Mouse (Mus musculus) heart, embryonic 10.5 days (tissue): ENCODE data around the gene Disc1. TPM values are rescaled to one million over a fixed set of nuclear protein-coding genes. Genes with fewer than 3 reads are reported as not detected.

Experiments
- DNase-seq: peaks from one replicate; pipeline ENCODE4 v3.0.0-alpha.2; 2017; ENCODE audit warnings: low spot score
- H3K27ac ChIP-seq: fragments of 300-500 bp; sonication (generic); 2 replicates; pipeline ENCODE4 v1.5.1; 2016; ENCODE audit warnings: mild to moderate bottlenecking
- H3K27me3 ChIP-seq: fragments of 300-500 bp; sonication (generic); 2 replicates; pipeline ENCODE4 v1.6.1; 2016; ENCODE audit warnings: mild to moderate bottlenecking; ENCODE audit not compliant: poor library complexity, insufficient read depth, severe bottlenecking
- H3K36me3 ChIP-seq: fragments of 300-500 bp; sonication (generic); 2 replicates; pipeline ENCODE4 v1.6.1; 2016; ENCODE audit warnings: mild to moderate bottlenecking, moderate library complexity
- H3K4me1 ChIP-seq: fragments of 300-500 bp; sonication (generic); 2 replicates; pipeline ENCODE4 v1.6.1; 2016; ENCODE audit warnings: mild to moderate bottlenecking
- H3K4me3 ChIP-seq: fragments of 300-500 bp; sonication (generic); 2 replicates; pipeline ENCODE4 v1.5.1; 2016; ENCODE audit warnings: mild to moderate bottlenecking, moderate library complexity
- H3K9me3 ChIP-seq: fragments of 300-500 bp; sonication (generic); 2 replicates; pipeline ENCODE4 v1.6.1; 2016; ENCODE audit warnings: mild to moderate bottlenecking, moderate library complexity
- whole genome bisulfite sequencing: fragments of 180-500 bp; shearing (Covaris S2); methylation state at CpG from one replicate; pipeline ENCODE4 v1.1.7; 2016; 5-methylcytosine and 5-hydroxymethylcytosine counted together
- polyA plus RNA-seq: library from polyadenylated mRNA; unstranded; fragments of >200 nt; fragmentation: Nextera tagmentation; extraction: Ambion mirVana; gene quantifications from 2 replicates; pipeline ENCODE4 v1.2.1, GENCODE M21; 2016

The Disc1 gene
- polyA plus RNA-seq, 1 experiment from 2014 or later: 2.8 TPM

DNA sequence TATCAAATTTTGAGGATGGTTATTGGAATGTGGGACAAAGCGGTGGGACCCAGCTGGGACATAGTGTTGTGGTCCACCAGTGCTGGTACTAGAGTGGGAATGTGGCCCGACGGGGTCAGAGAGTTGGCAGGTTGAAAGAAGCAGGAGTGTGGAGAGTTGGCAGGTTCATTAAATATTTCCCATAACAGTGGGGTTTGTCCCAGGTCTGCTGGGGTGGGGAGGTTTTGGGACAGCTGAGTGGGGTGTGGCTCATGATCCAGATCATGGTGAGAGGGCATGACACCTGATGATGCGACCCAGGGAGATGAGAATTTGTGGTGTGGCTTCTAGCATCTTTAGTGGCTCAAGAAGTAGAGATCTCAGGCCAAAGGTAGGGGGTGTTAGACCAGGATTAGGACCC lies 199.0 kb downstream of the Disc1 start:
- H3K27me3 ChIP-seq: no peaks in the 10 kb centered on the region
- H3K36me3 ChIP-seq: no peaks in the 10 kb centered on the region
- no peak overlapping the region for H3K27ac ChIP-seq
- peaks cover 33% of the 10 kb centered on the region for H3K4me1 ChIP-seq
- no peaks in the 10 kb centered on the region for H3K9me3 ChIP-seq
- WGBS: 87% methylated on average over 4 of the region's 4 CpGs
- no peak for DNase-seq
- H3K4me3 ChIP-seq: no peak overlapping the region

DNA sequence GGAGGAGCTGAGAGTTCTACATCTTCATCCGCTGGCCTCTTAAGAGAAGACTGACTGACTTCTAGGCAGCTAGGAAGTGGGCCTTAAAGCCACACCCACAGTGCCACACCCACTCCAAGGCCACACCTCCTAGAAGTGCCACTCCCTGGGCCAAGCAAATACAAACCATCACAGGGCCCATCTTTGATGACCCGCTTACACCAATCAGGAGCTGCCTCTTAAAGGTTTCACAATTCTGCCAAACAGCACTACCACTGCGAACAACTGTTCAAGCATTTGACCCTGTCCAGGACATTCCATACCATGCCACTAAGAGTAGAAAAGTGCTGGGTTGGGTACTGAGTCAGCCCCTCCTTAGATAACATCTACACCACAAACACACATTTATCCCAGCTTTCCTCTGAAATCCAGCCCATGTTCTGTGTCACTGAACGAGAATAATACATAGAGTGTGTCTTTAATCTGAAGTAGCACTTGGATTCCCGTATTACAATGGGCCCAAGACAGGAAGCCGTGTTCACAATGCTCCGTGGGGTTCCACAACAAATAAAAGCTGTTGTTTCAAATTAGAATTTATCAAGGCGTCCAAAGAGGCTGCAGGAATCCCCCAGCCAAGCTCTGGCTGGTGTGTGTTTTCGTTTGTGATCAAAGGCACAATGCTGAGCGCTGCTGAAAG lies 199.6 kb downstream of the Disc1 start:
- peak overlapping the region; percentile 90 for H3K27ac ChIP-seq
- H3K4me3 ChIP-seq: peak overlapping the region; percentile 56
- H3K27me3 ChIP-seq: no peaks in the 10 kb centered on the region
- H3K36me3 ChIP-seq: no peaks in the 10 kb centered on the region
- H3K4me1 ChIP-seq: peaks cover 38% of the 10 kb centered on the region
- 51% methylated on average over 10 of the region's 10 CpGs for WGBS
- DNase-seq: no peak
- no peaks in the 10 kb centered on the region for H3K9me3 ChIP-seq

DNA sequence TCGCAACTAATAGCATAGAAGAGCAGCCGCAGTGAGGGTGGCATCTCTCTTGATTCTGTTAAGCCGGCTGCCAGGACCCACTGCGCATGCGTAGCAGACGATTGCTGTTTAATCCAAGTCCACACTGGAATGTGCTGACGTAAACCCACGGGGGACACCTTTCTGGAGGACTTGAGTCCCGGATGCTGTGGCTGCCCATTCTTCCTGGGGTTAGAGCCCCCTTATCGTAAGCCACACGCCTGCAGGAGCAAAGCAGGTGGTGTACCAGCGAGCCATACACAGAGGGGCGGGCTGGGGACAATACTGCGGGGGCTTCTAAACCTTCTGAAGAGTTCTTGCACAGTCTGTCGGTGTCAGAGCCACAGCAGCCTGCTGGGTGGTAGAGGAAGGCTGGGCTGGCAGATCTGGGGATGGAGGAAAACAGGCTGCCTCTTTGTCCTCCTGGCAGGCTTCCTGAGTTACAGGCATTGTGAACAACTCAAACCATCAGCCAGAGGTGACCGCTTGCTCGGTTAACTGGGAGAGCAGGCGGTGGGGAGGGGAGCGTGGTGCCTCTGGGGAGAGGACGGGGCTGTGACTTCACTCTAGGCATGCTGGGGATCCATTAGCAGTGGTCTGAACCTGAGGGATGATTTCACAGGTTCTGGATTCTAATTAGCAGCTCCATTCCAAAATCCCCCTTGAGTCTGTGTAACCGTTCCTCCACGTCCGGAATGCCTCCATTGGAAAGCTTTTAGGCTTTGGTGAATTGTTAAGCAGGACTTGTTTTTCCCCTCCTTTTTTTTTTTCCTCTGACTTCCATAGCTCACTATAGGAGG lies 200.4 kb downstream of the Disc1 start:
- Histone ChIP-seq H3K27me3 (no peaks in the 10 kb centered on the region), H3K4me1 (peaks cover 45% of the 10 kb centered on the region), H3K9me3 (no peaks in the 10 kb centered on the region), H3K4me3 (peak overlapping the region; percentile 56), H3K36me3 (no peaks in the 10 kb centered on the region), H3K27ac (peak overlapping the region; percentile 90)
- WGBS: 18% methylated on average over 23 of the region's 23 CpGs
- peak; percentile 92 for DNase-seq

DNA sequence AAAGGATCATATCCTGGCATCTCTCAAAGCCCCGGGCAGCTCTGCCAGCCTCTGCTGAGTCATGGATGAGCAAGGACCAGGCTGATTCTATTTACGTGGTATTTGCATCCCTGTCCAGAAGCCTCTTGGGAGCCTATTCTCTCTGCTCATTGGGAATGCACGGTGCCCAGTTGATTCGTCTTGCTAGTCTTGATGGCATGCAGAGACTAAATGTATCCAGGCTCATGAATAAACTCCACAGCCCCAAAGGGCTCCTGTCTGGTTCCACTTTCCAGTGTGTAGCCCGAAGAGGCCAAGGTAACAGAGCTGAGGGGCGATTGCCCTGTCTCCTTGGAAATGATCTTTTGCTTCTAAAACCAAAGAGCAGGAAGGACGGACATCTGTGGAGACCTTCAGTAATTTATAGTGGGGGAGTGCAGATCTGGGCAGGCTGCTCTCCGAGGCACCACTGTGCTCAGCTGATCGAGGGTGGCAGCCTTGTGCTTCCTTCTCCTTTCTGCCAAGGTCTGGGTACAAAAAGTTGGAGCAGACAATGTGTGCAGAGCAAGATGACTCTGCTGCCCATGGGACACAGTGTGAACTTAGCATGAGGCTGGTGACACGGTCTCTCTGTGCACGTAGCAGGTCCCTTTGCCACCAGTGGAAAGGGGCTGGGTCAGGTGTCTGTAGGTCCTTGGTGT lies 201.2 kb downstream of the Disc1 start:
- Histone ChIP-seq H3K27ac (peak overlapping the region; percentile 90), H3K4me3 (peak overlapping the region; percentile 56; the same call in 1 of the 2 replicates), H3K27me3 (no peaks in the 10 kb centered on the region), H3K9me3 (no peaks in the 10 kb centered on the region), H3K4me1 (peaks cover 53% of the 10 kb centered on the region), H3K36me3 (no peaks in the 10 kb centered on the region)
- 69% methylated on average over 11 of the region's 11 CpGs for WGBS
- DNase-seq: no peak

DNA sequence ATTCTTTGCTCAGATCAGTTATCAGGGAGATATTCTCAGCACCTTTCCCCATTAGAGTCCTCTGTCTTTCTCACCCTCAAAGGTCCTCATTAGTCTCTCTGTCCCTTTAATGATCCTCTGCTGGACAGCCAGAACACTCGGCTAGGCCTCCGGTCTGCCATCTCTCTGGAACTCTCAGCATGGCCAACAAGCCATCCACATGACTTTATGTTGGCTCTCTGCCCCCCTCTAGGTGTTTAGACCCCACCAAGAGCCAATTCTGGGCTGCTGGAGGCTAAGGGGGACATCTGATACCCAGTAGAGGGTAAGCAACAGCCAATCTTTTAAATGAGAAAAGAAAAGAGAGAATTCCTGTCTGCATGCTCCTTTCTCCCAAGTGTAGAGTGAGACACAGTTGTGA lies 203.7 kb downstream of the Disc1 start:
- H3K27me3 ChIP-seq: no peaks in the 10 kb centered on the region
- DNase-seq: no peak
- H3K4me1 ChIP-seq: peaks cover 67% of the 10 kb centered on the region
- H3K27ac ChIP-seq: peak overlapping the region; percentile 60; the same call in 1 of the 2 replicates
- H3K36me3 ChIP-seq: no peaks in the 10 kb centered on the region
- H3K9me3 ChIP-seq: no peaks in the 10 kb centered on the region
- H3K4me3 ChIP-seq: no peak overlapping the region
- WGBS: 36% methylated on average over 2 of the region's 2 CpGs

DNA sequence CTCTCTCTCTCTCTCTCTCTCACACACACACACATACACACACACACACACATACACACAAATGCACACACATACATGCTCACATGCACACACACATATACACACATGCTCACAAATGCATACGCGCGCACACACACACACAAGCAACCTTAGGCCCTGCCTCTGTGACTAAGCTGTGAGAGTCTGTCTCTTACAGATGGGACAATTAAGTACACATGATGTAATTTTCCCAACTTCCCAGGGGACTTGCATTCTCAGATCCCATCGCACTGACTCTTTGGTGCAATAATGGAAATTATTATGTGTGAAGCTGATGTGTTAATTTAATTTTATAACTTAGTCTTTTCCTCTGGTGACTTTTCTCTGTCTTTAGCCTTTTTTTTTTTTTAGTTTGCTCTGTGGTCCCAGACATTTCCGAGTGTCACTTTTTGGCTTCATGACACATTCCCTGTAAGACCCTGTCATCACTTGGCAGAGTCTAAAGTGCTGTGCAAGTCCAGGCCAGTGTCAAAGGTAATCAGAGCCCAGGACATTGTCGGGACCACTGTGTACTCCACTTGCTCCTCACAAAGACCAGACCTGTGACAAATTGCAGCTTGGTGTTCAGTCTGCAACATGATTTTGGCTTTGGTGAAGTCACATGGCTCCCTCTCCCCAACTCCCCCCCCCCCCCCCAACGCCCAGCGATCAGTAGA lies 205.0 kb downstream of the Disc1 start:
- 70% methylated on average over 8 of the region's 8 CpGs for WGBS
- no peak overlapping the region for H3K27ac ChIP-seq
- H3K4me1 ChIP-seq: peaks cover 60% of the 10 kb centered on the region
- DNase-seq: no peak
- no peak overlapping the region for H3K4me3 ChIP-seq
- H3K27me3 ChIP-seq: no peaks in the 10 kb centered on the region
- no peaks in the 10 kb centered on the region for H3K9me3 ChIP-seq
- H3K36me3 ChIP-seq: no peaks in the 10 kb centered on the region

DNA sequence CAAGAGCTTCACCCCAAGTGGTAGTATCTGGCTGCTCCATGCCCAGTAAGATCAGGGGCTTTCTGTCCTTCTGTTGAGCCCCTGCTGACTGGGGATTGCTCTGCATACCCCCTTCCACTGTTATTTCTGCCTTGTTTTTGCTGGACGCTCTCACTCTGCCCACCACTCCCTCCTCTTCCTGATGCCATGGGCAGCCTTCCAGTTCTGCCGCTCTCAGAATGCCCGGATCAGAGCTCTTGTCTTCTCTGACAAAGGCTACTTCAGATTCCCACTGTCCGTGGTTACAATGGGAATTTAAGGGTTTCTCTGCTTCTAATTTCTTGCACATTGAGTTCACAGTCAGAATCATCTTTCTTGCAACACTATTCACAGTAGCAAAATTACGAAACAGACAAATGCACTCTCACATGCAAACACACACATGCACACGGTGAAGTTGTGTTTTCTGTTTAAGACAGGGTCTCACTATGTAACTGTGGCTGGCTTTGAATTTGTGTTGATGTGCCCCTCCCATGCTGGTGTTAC lies 214.2 kb downstream of the Disc1 start:
- H3K27me3 ChIP-seq: no peaks in the 10 kb centered on the region
- no peaks in the 10 kb centered on the region for H3K9me3 ChIP-seq
- WGBS: 73% methylated on average over 6 of the region's 6 CpGs
- H3K36me3 ChIP-seq: no peaks in the 10 kb centered on the region
- no peak overlapping the region for H3K27ac ChIP-seq
- peaks cover 37% of the 10 kb centered on the region for H3K4me1 ChIP-seq
- DNase-seq: no peak
- no peak overlapping the region for H3K4me3 ChIP-seq

DNA sequence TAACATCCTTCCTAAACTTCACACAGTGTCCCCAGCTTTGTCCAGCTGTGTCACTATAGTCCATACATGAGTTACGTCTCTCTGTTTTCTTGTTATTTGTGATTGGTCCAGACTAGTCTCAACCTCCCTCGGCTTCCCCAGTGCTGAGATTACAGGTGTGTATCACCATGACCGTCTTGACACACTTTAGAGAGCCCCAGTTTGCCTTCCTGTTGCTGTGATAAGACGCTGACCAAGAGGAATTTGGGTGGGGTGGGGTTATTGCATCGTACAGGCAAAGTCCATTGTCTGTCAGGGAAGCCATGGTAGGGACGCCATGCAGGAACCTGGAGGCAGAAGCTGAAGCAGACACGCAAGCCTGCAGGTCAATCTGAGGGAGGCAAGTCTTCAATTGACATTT lies 216.3 kb downstream of the Disc1 start:
- no peaks in the 10 kb centered on the region for H3K27me3 ChIP-seq
- no peak overlapping the region for H3K4me3 ChIP-seq
- 61% methylated on average over 7 of the region's 7 CpGs for WGBS
- 0 out of 2 replicates have a peak overlapping the region, but pooled peaks have one; percentile 19 for H3K27ac ChIP-seq
- no peaks in the 10 kb centered on the region for H3K9me3 ChIP-seq
- peaks cover 37% of the 10 kb centered on the region for H3K4me1 ChIP-seq
- DNase-seq: no peak
- no peaks in the 10 kb centered on the region for H3K36me3 ChIP-seq

DNA sequence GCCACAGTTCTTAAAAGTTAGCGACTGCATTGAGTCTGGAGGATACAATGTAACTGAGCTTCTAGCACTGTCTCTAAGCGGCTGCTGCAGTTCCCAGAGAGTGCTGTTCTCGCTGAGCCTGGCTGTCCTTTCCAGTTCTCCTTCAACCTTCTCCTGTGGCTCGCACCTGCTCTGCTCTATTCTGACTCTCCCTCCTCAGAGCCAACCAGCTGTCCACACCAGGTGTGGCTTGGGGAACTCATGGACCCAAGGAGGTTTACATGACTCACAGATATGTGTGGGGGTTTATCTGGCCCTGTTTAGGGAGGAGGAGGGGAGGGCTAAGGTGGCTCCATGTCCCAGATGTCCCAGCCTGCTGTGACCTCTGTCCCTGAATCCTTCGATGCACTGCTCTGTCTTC lies 217.4 kb downstream of the Disc1 start:
- Histone ChIP-seq H3K9me3 (no peaks in the 10 kb centered on the region), H3K27ac (peak overlapping the region; percentile 81), H3K4me3 (no peak overlapping the region), H3K27me3 (no peaks in the 10 kb centered on the region), H3K36me3 (no peaks in the 10 kb centered on the region), H3K4me1 (peaks cover 37% of the 10 kb centered on the region)
- no peak for DNase-seq
- WGBS: 61% methylated on average over 5 of the region's 5 CpGs

DNA sequence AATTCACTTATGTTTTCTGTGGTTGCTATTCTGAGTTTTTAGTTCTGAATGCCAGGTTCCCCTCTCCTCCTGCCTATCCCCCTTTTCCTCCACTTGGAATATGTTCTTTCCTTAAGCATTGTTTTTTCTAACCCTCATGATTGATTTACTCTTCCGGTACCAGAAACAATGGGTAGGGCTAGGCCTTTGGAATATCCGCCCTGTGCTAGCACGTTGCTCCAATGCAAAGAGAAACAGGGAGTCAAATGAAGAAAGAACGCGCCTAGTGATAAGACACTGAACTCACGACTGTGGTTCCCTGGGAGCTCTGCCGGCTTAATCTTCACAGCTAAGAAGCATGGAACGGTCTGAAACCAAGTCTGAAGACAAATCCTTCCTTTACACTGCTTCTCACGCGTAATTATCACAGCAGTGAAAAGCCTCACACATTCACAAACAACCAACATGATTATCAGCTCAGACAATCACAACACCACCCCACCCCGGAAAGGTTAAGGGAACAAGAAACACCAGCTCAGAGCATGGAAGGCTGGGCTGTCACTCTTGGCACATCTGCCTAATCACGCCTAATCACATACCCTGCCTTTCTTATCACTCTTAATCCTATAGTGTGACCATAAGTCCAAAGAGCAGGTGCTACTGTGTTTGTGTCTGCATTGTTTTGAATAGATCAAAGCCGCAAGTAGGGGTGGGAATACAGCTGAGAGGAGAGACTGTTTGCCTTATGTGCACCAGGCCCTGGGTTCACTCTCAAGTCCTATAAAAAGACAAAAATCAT lies 218.3 kb downstream of the Disc1 start:
- DNase-seq: no peak
- no peaks in the 10 kb centered on the region for H3K9me3 ChIP-seq
- no peak overlapping the region for H3K4me3 ChIP-seq
- no peaks in the 10 kb centered on the region for H3K27me3 ChIP-seq
- 31% methylated on average over 13 of the region's 13 CpGs for WGBS
- H3K4me1 ChIP-seq: peaks cover 43% of the 10 kb centered on the region
- H3K27ac ChIP-seq: peak overlapping the region; percentile 81
- H3K36me3 ChIP-seq: no peaks in the 10 kb centered on the region

DNA sequence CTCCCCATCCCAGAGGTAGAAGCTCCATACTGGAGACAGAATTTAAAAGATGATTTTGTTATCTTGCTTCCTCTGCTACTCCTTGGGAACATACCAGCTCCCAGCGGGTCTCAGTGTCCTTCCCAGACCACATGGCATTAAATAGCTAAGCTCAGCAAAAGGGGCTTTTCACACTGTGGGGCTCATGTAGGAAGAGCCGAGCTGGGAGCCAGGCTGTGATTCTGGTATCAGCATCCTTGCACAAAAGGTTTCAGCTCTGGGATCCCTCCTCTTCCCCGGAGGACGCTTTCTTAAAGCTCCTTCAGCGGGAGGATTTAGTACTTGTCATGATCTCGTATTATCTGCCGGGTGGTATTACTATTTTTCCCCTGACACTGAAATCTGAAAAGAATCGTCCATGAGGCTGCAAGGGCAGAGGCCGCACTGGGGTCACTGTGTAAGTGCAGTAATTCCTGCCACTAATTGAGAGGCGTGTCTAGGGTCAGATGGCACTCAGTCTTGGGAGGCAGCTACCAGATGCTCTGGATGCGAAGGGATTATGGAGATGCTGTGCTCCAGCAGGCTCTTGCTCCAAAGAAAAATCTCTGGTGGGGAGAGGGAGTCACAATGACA lies 223.2 kb downstream of the Disc1 start:
- no peak for DNase-seq
- Histone ChIP-seq H3K27me3 (0 out of 2 replicates have a peak, but pooled peaks cover 6% of the 10 kb centered on the region), H3K9me3 (no peaks in the 10 kb centered on the region), H3K27ac (peak overlapping the region; percentile 4; the same call in 1 of the 2 replicates), H3K4me1 (peaks cover 27% of the 10 kb centered on the region), H3K36me3 (no peaks in the 10 kb centered on the region), H3K4me3 (no peak overlapping the region)
- WGBS: 24% methylated on average over 11 of the region's 11 CpGs
